Mouse (Mus musculus): ENCODE measurements at regions not wholly inside any gene's neighbourhood (a gene's known extent, or its start where the extent isn't known, plus 50 kb on each side); places are given as distances from the start of the nearest gene placed in this dataset.
A peak's percentile ranks its signal among the peaks of the same experiment; 100 is the strongest.

GRCm38 (mm10) chr11:71502156-71502555 is 247.6 kb upstream of the Wscd1 start:
- DNase-seq (ENCODE audit: low spot score) (no peak), ATAC-seq (no peak)
- 79% methylated on average over 3 of the region's 3 CpGs for WGBS
- H3K4me2 ChIP-seq (ENCODE audit: low read length), result no peak overlapping the region
- no peak overlapping the region for H3K27ac ChIP-seq (ENCODE audit: low read depth, low read length)
- H3K9me3 ChIP-seq (replicated peaks; ENCODE audit: control insufficient read depth, low read length), result no peaks in the 10 kb centered on the region
- no peak overlapping the region for H3K9ac ChIP-seq (ENCODE audit: low read length)
- H3K27me3 ChIP-seq (replicated peaks; ENCODE audit: control insufficient read depth, insufficient read depth, low read length), result no peaks in the 10 kb centered on the region
- H3K4me3 ChIP-seq (ENCODE audit: low read depth, low read length), result no peak overlapping the region
- H3K4me1 ChIP-seq (ENCODE audit: control insufficient read depth, insufficient read depth, low read length), result peaks cover 11% of the 10 kb centered on the region
- no peaks in the 10 kb centered on the region for H3K36me3 ChIP-seq (ENCODE audit: control insufficient read depth, insufficient read depth, low read length)

- ATAC-seq (no peak), DNase-seq (ENCODE audit: low spot score) (peak; percentile 25)
- Histone ChIP-seq H3K4me1 (ENCODE audit: control insufficient read depth, insufficient read depth, low read length) (peaks cover 5% of the 10 kb centered on the region), H3K9me3 (replicated peaks; ENCODE audit: control insufficient read depth, low read length) (no peaks in the 10 kb centered on the region), H3K27ac (ENCODE audit: low read depth, low read length) (peak overlapping the region; percentile 36; the same call in 1 of the 2 replicates), H3K27me3 (replicated peaks; ENCODE audit: control insufficient read depth, insufficient read depth, low read length) (no peaks in the 10 kb centered on the region), H3K4me3 (ENCODE audit: low read depth, low read length) (no peak overlapping the region), H3K9ac (ENCODE audit: low read length) (no peak overlapping the region), H3K4me2 (ENCODE audit: low read length) (no peak overlapping the region), H3K36me3 (ENCODE audit: control insufficient read depth, insufficient read depth, low read length) (no peaks in the 10 kb centered on the region)
- WGBS, result 64% methylated on average over 15 of the region's 15 CpGs
Measured at GRCm38 (mm10) chr11:71512271-71513066, 237.3 kb upstream of the Wscd1 start.

GRCm38 (mm10) chr11:71513067-71513350 is 236.7 kb upstream of the Wscd1 start:
- DNase-seq (ENCODE audit: low spot score), result no peak
- Histone ChIP-seq H3K36me3 (ENCODE audit: control insufficient read depth, insufficient read depth, low read length) (no peaks in the 10 kb centered on the region), H3K9me3 (replicated peaks; ENCODE audit: control insufficient read depth, low read length) (no peaks in the 10 kb centered on the region), H3K4me2 (ENCODE audit: low read length) (no peak overlapping the region), H3K4me1 (ENCODE audit: control insufficient read depth, insufficient read depth, low read length) (peaks cover 10% of the 10 kb centered on the region), H3K27ac (ENCODE audit: low read depth, low read length) (peak overlapping the region; percentile 24; the same call in 1 of the 2 replicates), H3K9ac (ENCODE audit: low read length) (no peak overlapping the region), H3K27me3 (replicated peaks; ENCODE audit: control insufficient read depth, insufficient read depth, low read length) (no peaks in the 10 kb centered on the region), H3K4me3 (ENCODE audit: low read depth, low read length) (no peak overlapping the region)
- 87% methylated on average over 3 of the region's 3 CpGs for WGBS
- no peak for ATAC-seq

GRCm38 (mm10) chr11:71515264-71515663 is 234.5 kb upstream of the Wscd1 start:
- H3K27ac ChIP-seq (ENCODE audit: low read depth, low read length), result no peak overlapping the region
- ATAC-seq, result no peak
- H3K4me3 ChIP-seq (ENCODE audit: low read depth, low read length), result no peak overlapping the region
- no peak overlapping the region for H3K4me2 ChIP-seq (ENCODE audit: low read length)
- 14% methylated on average over 6 of the region's 6 CpGs for WGBS
- no peaks in the 10 kb centered on the region for H3K27me3 ChIP-seq (replicated peaks; ENCODE audit: control insufficient read depth, insufficient read depth, low read length)
- no peaks in the 10 kb centered on the region for H3K9me3 ChIP-seq (replicated peaks; ENCODE audit: control insufficient read depth, low read length)
- no peaks in the 10 kb centered on the region for H3K36me3 ChIP-seq (ENCODE audit: control insufficient read depth, insufficient read depth, low read length)
- H3K4me1 ChIP-seq (ENCODE audit: control insufficient read depth, insufficient read depth, low read length), result peaks cover 10% of the 10 kb centered on the region
- no peak overlapping the region for H3K9ac ChIP-seq (ENCODE audit: low read length)
- DNase-seq (ENCODE audit: low spot score), result no peak

- Histone ChIP-seq H3K27me3 (replicated peaks; ENCODE audit: control insufficient read depth, insufficient read depth, low read length) (no peaks in the 10 kb centered on the region), H3K4me3 (ENCODE audit: low read depth, low read length) (no peak overlapping the region), H3K9ac (ENCODE audit: low read length) (no peak overlapping the region), H3K4me1 (ENCODE audit: control insufficient read depth, insufficient read depth, low read length) (peaks cover 10% of the 10 kb centered on the region), H3K27ac (ENCODE audit: low read depth, low read length) (peak overlapping the region; percentile 61; the same call in 1 of the 2 replicates), H3K36me3 (ENCODE audit: control insufficient read depth, insufficient read depth, low read length) (no peaks in the 10 kb centered on the region), H3K4me2 (ENCODE audit: low read length) (no peak overlapping the region), H3K9me3 (replicated peaks; ENCODE audit: control insufficient read depth, low read length) (no peaks in the 10 kb centered on the region)
- ATAC-seq (peak; percentile 80), DNase-seq (ENCODE audit: low spot score) (peak; percentile 78)
- 8% methylated on average over 5 of the region's 5 CpGs for WGBS
Measured at GRCm38 (mm10) chr11:71517377-71517776, 232.3 kb upstream of the Wscd1 start.

- Histone ChIP-seq H3K4me3 (ENCODE audit: low read depth, low read length) (no peak overlapping the region), H3K4me2 (ENCODE audit: low read length) (no peak overlapping the region), H3K27ac (ENCODE audit: low read depth, low read length) (no peak overlapping the region), H3K4me1 (ENCODE audit: control insufficient read depth, insufficient read depth, low read length) (no peaks in the 10 kb centered on the region), H3K27me3 (replicated peaks; ENCODE audit: control insufficient read depth, insufficient read depth, low read length) (no peaks in the 10 kb centered on the region), H3K36me3 (ENCODE audit: control insufficient read depth, insufficient read depth, low read length) (no peaks in the 10 kb centered on the region), H3K9me3 (replicated peaks; ENCODE audit: control insufficient read depth, low read length) (no peaks in the 10 kb centered on the region), H3K9ac (ENCODE audit: low read length) (no peak overlapping the region)
- DNase-seq (ENCODE audit: low spot score) (no peak), ATAC-seq (no peak)
- WGBS, result 71% methylated on average over 2 of the region's 2 CpGs
Measured at GRCm38 (mm10) chr11:71527691-71528090, 222.0 kb upstream of the Wscd1 start.

GRCm38 (mm10) chr11:71528588-71528987 is 221.1 kb upstream of the Wscd1 start:
- no peak overlapping the region for H3K4me2 ChIP-seq (ENCODE audit: low read length)
- H3K36me3 ChIP-seq (ENCODE audit: control insufficient read depth, insufficient read depth, low read length), result no peaks in the 10 kb centered on the region
- H3K4me1 ChIP-seq (ENCODE audit: control insufficient read depth, insufficient read depth, low read length), result no peaks in the 10 kb centered on the region
- no peaks in the 10 kb centered on the region for H3K27me3 ChIP-seq (replicated peaks; ENCODE audit: control insufficient read depth, insufficient read depth, low read length)
- H3K9ac ChIP-seq (ENCODE audit: low read length), result no peak overlapping the region
- no peaks in the 10 kb centered on the region for H3K9me3 ChIP-seq (replicated peaks; ENCODE audit: control insufficient read depth, low read length)
- no peak overlapping the region for H3K27ac ChIP-seq (ENCODE audit: low read depth, low read length)
- no peak overlapping the region for H3K4me3 ChIP-seq (ENCODE audit: low read depth, low read length)
- DNase-seq (ENCODE audit: low spot score) (no peak), ATAC-seq (no peak)
- 93% methylated on average over 4 of the region's 4 CpGs for WGBS

- Histone ChIP-seq H3K27ac (ENCODE audit: low read depth, low read length) (no peak overlapping the region), H3K9me3 (replicated peaks; ENCODE audit: control insufficient read depth, low read length) (0 out of 2 replicates have a peak, but pooled peaks cover 6% of the 10 kb centered on the region), H3K9ac (ENCODE audit: low read length) (no peak overlapping the region), H3K36me3 (ENCODE audit: control insufficient read depth, insufficient read depth, low read length) (no peaks in the 10 kb centered on the region), H3K4me3 (ENCODE audit: low read depth, low read length) (no peak overlapping the region), H3K4me1 (ENCODE audit: control insufficient read depth, insufficient read depth, low read length) (peaks cover 2% of the 10 kb centered on the region; the same call in 1 of the 2 replicates), H3K4me2 (ENCODE audit: low read length) (no peak overlapping the region), H3K27me3 (replicated peaks; ENCODE audit: control insufficient read depth, insufficient read depth, low read length) (no peaks in the 10 kb centered on the region)
- ATAC-seq, result peak; percentile 44
- DNase-seq (ENCODE audit: low spot score), result peak; percentile 56
- WGBS, result 36% methylated on average over 6 of the region's 6 CpGs
Measured at GRCm38 (mm10) chr11:71541178-71541845, 208.4 kb upstream of the Wscd1 start.

GRCm38 (mm10) chr11:71557412-71557811 is 192.3 kb upstream of the Wscd1 start:
- H3K27me3 ChIP-seq (replicated peaks; ENCODE audit: control insufficient read depth, insufficient read depth, low read length), result no peaks in the 10 kb centered on the region
- ATAC-seq (no peak), DNase-seq (ENCODE audit: low spot score) (no peak)
- H3K9ac ChIP-seq (ENCODE audit: low read length), result no peak overlapping the region
- 92% methylated on average over 3 of the region's 3 CpGs for WGBS
- H3K4me2 ChIP-seq (ENCODE audit: low read length), result no peak overlapping the region
- no peak overlapping the region for H3K4me3 ChIP-seq (ENCODE audit: low read depth, low read length)
- H3K36me3 ChIP-seq (ENCODE audit: control insufficient read depth, insufficient read depth, low read length), result no peaks in the 10 kb centered on the region
- H3K9me3 ChIP-seq (replicated peaks; ENCODE audit: control insufficient read depth, low read length), result no peaks in the 10 kb centered on the region
- H3K4me1 ChIP-seq (ENCODE audit: control insufficient read depth, insufficient read depth, low read length), result no peaks in the 10 kb centered on the region
- H3K27ac ChIP-seq (ENCODE audit: low read depth, low read length), result no peak overlapping the region

Data from forebrain, embryonic 14.5 days (tissue).